Mouse (Mus musculus) megakaryocyte, embryonic 14.5 days (primary cell): ENCODE results near the gene Gm38392.

ENCODE experiments used
- FLI1 ChIP-seq: IDR thresholded peaks from 2 replicates; pipeline ENCODE4 v1.6.1; 2012; ENCODE audit warnings: low read length, inconsistent platforms, mixed read lengths
- GATA1 ChIP-seq: IDR thresholded peaks from 3 replicates; pipeline ENCODE4 v1.6.1; 2012; ENCODE audit warnings: mixed read lengths, low read length, inconsistent platforms, borderline replicate concordance

GRCm38 (mm10) chr3:88209306-88209705 lies 77.7 kb downstream of the Gm38392 start:
- TF ChIP-seq GATA1 (no peak), FLI1 (no peak)
